8 mouse cellular contexts compared by ENCODE assay signal in genomic region chr10:122803906-122804305, GRCm38 (mm10).
DNase-seq lines count a peak whose midpoint lies in the region; ATAC-seq lines count a peak whose summit lies in the region.

No protein-coding gene starts in this region.

- ATAC-seq in megakaryocyte progenitor cell, adult 5-6 weeks (replicated peaks; ENCODE audit: poor library complexity), result peak; percentile 66

- peak; percentile 77 for DNase-seq in gastrocnemius, adult 18-20 months (ENCODE audit: low spot score)
- no peak for DNase-seq in gastrocnemius, postnatal 25 days
- DNase-seq in MN1 (ENCODE audit: low spot score), result peak; percentile 92
- DNase-seq in cerebellum, postnatal 14 days, result peak; percentile 87 to 92
- DNase-seq in gastrocnemius, postnatal 4 days (ENCODE audit: low spot score in 2 of 2), result peak; percentile 61 to 75
- peak; percentile 57 for DNase-seq in layer of hippocampus, adult 9-10 months (ENCODE audit: low spot score)
- DNase-seq in spleen, postnatal 4 days (ENCODE audit: low spot score in 2 of 2), result peak; percentile 70 to 90
